ENCODE assay signal across 10 mouse cellular contexts in genomic region chr2:57900580-57901247, GRCm38 (mm10).
DNase-seq lines count a peak whose midpoint lies in the region; ATAC-seq lines count a peak whose summit lies in the region.
"Had no signal": no experiment of that assay in that cellular context is flagged by ENCODE, and none has a peak within 500 bp of the region (broad histone marks: within the 10 kb centered on the region; RNA-seq: fewer than 3 reads in every experiment).

No protein-coding gene starts in this region.

- H3K4me1 ChIP-seq in forebrain, embryonic 13.5 days, result peaks cover 10% of the 10 kb centered on the region; the same call in 1 of the 2 replicates
- no peaks in the 10 kb centered on the region for H3K4me1 ChIP-seq in forebrain, embryonic 12.5 days
- no peaks in the 10 kb centered on the region for H3K4me1 ChIP-seq in midbrain, embryonic 14.5 days (ENCODE audit: control insufficient read depth, insufficient read depth, low read length)
- H3K4me1 ChIP-seq in midbrain, embryonic 13.5 days (replicated peaks), result no peaks in the 10 kb centered on the region
- H3K4me1 ChIP-seq in stomach, embryonic 15.5 days, result 0 out of 2 replicates have a peak, but pooled peaks cover 3% of the 10 kb centered on the region

- WGBS in forebrain, embryonic 13.5 days, result 52% methylated on average over 9 of the region's 9 CpGs
- WGBS in forebrain, embryonic 12.5 days, result 76% methylated on average over 9 of the region's 9 CpGs
- 78% methylated on average over 9 of the region's 9 CpGs for WGBS in midbrain, embryonic 14.5 days
- 77% methylated on average over 9 of the region's 9 CpGs for WGBS in midbrain, embryonic 13.5 days
- 35% methylated on average over 9 of the region's 9 CpGs for WGBS in stomach, embryonic 15.5 days

- peak overlapping the region; percentile 60; the same call in 1 of the 2 replicates for H3K27ac ChIP-seq in forebrain, embryonic 13.5 days
- H3K27ac ChIP-seq in forebrain, embryonic 12.5 days, result no peak overlapping the region
- H3K27ac ChIP-seq in midbrain, embryonic 14.5 days (replicated peaks; ENCODE audit: low read depth, low read length), result no peak overlapping the region
- H3K27ac ChIP-seq in midbrain, embryonic 13.5 days, result no peak overlapping the region
- peak overlapping the region; percentile 31; the same call in 1 of the 2 replicates for H3K27ac ChIP-seq in stomach, embryonic 15.5 days

- peak; percentile 91 for ATAC-seq in forebrain, embryonic 13.5 days
- ATAC-seq in forebrain, embryonic 12.5 days (ENCODE audit: low FRiP score), result no peak
- ATAC-seq in midbrain, embryonic 14.5 days (ENCODE audit: low FRiP score, low TSS enrichment), result peak; percentile 31; the same call in 1 of the 2 replicates
- ATAC-seq in midbrain, embryonic 13.5 days, result no peak
- peak; percentile 50; the same call in 1 of the 2 replicates for ATAC-seq in stomach, embryonic 15.5 days (ENCODE audit: insufficient read depth, low FRiP score, low read depth)
- ATAC-seq in CD4-positive, CD25-positive, alpha-beta regulatory T cell, adult 4 months, result no peak

- no peak overlapping the region for H3K4me3 ChIP-seq in forebrain, embryonic 13.5 days
- no peak overlapping the region for H3K4me3 ChIP-seq in forebrain, embryonic 12.5 days (replicated peaks)
- no peak overlapping the region for H3K4me3 ChIP-seq in midbrain, embryonic 14.5 days (replicated peaks; ENCODE audit: low read depth, low read length)
- H3K4me3 ChIP-seq in midbrain, embryonic 13.5 days (replicated peaks), result no peak overlapping the region
- no peak overlapping the region for H3K4me3 ChIP-seq in stomach, embryonic 15.5 days (replicated peaks)

- no peaks in the 10 kb centered on the region for H3K27me3 ChIP-seq in forebrain, embryonic 13.5 days
- H3K27me3 ChIP-seq in forebrain, embryonic 12.5 days, result no peaks in the 10 kb centered on the region
- no peaks in the 10 kb centered on the region for H3K27me3 ChIP-seq in midbrain, embryonic 14.5 days (ENCODE audit: control insufficient read depth, insufficient read depth, low read length)
- no peaks in the 10 kb centered on the region for H3K27me3 ChIP-seq in midbrain, embryonic 13.5 days
- H3K27me3 ChIP-seq in stomach, embryonic 15.5 days (replicated peaks), result no peaks in the 10 kb centered on the region

- no peak overlapping the region for H3K9ac ChIP-seq in forebrain, embryonic 13.5 days
- no peak overlapping the region for H3K9ac ChIP-seq in forebrain, embryonic 12.5 days
- no peak overlapping the region for H3K9ac ChIP-seq in midbrain, embryonic 14.5 days (replicated peaks; ENCODE audit: low read length)
- H3K9ac ChIP-seq in midbrain, embryonic 13.5 days (replicated peaks), result no peak overlapping the region
- H3K9ac ChIP-seq in stomach, embryonic 15.5 days, result no peak overlapping the region

- no peaks in the 10 kb centered on the region for H3K36me3 ChIP-seq in forebrain, embryonic 13.5 days (ENCODE audit: poor library complexity, severe bottlenecking)
- no peaks in the 10 kb centered on the region for H3K36me3 ChIP-seq in forebrain, embryonic 12.5 days (replicated peaks)
- H3K36me3 ChIP-seq in midbrain, embryonic 14.5 days (ENCODE audit: control insufficient read depth, insufficient read depth, low read length), result no peaks in the 10 kb centered on the region
- H3K36me3 ChIP-seq in midbrain, embryonic 13.5 days, result no peaks in the 10 kb centered on the region
- H3K36me3 ChIP-seq in stomach, embryonic 15.5 days, result no peaks in the 10 kb centered on the region

- DNase-seq in midbrain, embryonic 14.5 days, result peak; percentile 30
- peak; percentile 39 for DNase-seq in left cerebral cortex, adult 11 months (ENCODE audit: low spot score)
- DNase-seq in T-cell, adult 2 months (ENCODE audit: low spot score), result no peak
- DNase-seq: heart, adult 18-20 months; kidney, postnatal 14 days had no signal

- no peak overlapping the region for H3K4me2 ChIP-seq in forebrain, embryonic 13.5 days
- H3K4me2 ChIP-seq in forebrain, embryonic 12.5 days, result no peak overlapping the region
- H3K4me2 ChIP-seq in midbrain, embryonic 14.5 days (ENCODE audit: low read length), result no peak overlapping the region
- H3K4me2 ChIP-seq in midbrain, embryonic 13.5 days (replicated peaks), result no peak overlapping the region
- H3K4me2 ChIP-seq in stomach, embryonic 15.5 days, result peak overlapping the region; percentile 1; the same call in 1 of the 2 replicates

- H3K9me3 ChIP-seq in forebrain, embryonic 13.5 days (replicated peaks), result no peaks in the 10 kb centered on the region
- no peaks in the 10 kb centered on the region for H3K9me3 ChIP-seq in forebrain, embryonic 12.5 days
- no peaks in the 10 kb centered on the region for H3K9me3 ChIP-seq in midbrain, embryonic 14.5 days (ENCODE audit: control insufficient read depth, low read length)
- no peaks in the 10 kb centered on the region for H3K9me3 ChIP-seq in midbrain, embryonic 13.5 days
- no peaks in the 10 kb centered on the region for H3K9me3 ChIP-seq in stomach, embryonic 15.5 days

Comparison
In these comparisons a context has a peak if more than half of its experiments do, and no peak if none do; other contexts are left out.
1. ATAC-seq: peak in forebrain, embryonic 13.5 days (single experiment), midbrain, embryonic 14.5 days (single experiment) and stomach, embryonic 15.5 days (single experiment); none in forebrain, embryonic 12.5 days (single experiment), midbrain, embryonic 13.5 days (single experiment) and CD4-positive, CD25-positive, alpha-beta regulatory T cell, adult 4 months (single experiment).
2. H3K27ac ChIP-seq: peak in forebrain, embryonic 13.5 days (single experiment) and stomach, embryonic 15.5 days (single experiment); none in forebrain, embryonic 12.5 days (single experiment), midbrain, embryonic 14.5 days (single experiment) and midbrain, embryonic 13.5 days (single experiment).